Mouse (Mus musculus): Measurements from ENCODE around the gene Gm17693. TPM values are rescaled to one million over a fixed set of nuclear protein-coding genes. Genes with fewer than 3 reads are reported as not detected.
"Not testable (repeated sequence)": the region's sequence is repeated elsewhere in the genome, so short reads cannot be mapped to it uniquely, and the experiment has no call there.

The Gm17693 gene
- polyA plus RNA-seq (2016; fragmentation: Nextera tagmentation; extraction: Ambion mirVana): not detected in 2 replicates

DNA sequence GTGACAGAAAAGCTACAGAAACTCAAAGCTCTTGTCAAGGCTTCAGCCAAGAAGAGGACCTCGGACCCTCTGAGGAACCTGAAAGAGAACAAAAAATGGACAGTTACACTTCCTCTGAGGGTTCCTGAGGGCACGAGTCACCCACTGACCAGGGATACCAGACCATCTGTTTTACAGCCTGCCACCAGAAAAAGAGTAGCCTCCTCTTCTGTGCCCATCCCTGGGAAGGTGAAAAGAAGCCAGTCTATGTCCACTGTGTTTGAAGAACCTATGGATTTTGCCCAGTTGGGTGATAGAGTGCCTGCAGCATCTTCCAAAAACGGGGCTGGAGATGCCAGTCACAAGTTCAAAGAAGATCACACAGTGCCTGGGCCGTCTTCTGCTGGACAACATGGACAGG lies at the start of gene Gm17693:
Gene Gm17693 (plus strand): TSS at position 301 of the 400 bp plus-strand sequence.
- H3K27me3 ChIP-seq; H3K4me2 ChIP-seq; H3K9me3 ChIP-seq; ATAC-seq (ENCODE audit: low FRiP score); H3K36me3 ChIP-seq (replicated peaks); H3K4me1 ChIP-seq; H3K4me3 ChIP-seq (replicated peaks); H3K9ac ChIP-seq; H3K27ac ChIP-seq: not testable (repeated sequence)
- WGBS: no CpG with 5 or more reads among the region's 4 CpGs

Measured in forebrain, embryonic 12.5 days (tissue).